Mouse (Mus musculus) inflammation-experienced regulatory T-cells (primary cell): Measurements from ENCODE around the gene Thop1. TPM values are rescaled to one million over a fixed set of nuclear protein-coding genes. Genes with fewer than 3 reads are reported as not detected.

Experiments used
- polyA plus RNA-seq, 2 experiments: library from polyadenylated mRNA; unstranded; fragments of 100-300 nt; shearing (Covaris generic); gene quantifications; one replicate each; pipeline ENCODE4 v1.2.1; 2017

The Thop1 gene
- polyA plus RNA-seq = 1 to 10 TPM; 8.4 to 9.8 TPM

GRCm38 (mm10) chr10:81069836-81070235 lies at the start of gene Thop1:
Gene Thop1 (plus strand): TSS chr10:81070035.

DNA sequence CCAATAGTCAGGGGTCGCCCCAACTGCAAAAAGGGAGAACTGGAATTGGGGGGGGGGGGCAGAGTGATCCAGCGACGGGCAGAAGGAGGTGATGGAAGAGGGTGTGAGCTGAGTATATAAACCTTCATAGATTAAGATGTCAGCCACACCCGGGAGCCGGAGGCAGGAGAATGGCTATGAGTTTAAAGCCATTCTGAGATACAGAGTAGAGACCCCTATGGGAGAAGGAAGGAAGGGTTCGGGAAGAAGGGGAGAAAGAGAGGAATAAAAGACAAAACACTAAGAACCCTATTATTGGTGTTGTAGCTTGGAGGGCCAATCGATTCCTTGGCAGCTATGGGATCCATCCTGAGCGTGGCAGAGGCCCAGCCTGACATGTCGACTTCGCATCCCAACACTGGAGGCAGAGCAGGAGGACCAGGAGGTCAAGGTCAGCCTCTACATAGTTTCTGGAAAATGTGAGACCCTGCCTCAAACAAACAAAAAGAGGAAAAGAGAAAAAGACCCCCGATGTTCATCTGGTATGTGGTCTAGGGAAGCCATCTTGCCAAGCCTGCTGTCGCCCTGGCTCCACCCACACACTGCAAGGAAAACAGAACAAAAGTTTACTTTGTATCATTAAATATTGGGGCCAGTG lies 44.1 kb upstream of the Thop1 start, which contains the start of gene Diras1:
Diras1 (minus strand) TSS at position 24 of the 637 bp plus-strand sequence.

GRCm38 (mm10) chr10:81036988-81037580 lies 32.8 kb upstream of the Thop1 start, which contains the start of gene Slc39a3:
Gene Slc39a3 (minus strand): TSS chr10:81037426.

GRCm38 (mm10) chr10:81059603-81060543 lies 10.0 kb upstream of the Thop1 start, which contains the start of gene Sgta:
Gene Sgta (minus strand): TSS chr10:81060181.

DNA sequence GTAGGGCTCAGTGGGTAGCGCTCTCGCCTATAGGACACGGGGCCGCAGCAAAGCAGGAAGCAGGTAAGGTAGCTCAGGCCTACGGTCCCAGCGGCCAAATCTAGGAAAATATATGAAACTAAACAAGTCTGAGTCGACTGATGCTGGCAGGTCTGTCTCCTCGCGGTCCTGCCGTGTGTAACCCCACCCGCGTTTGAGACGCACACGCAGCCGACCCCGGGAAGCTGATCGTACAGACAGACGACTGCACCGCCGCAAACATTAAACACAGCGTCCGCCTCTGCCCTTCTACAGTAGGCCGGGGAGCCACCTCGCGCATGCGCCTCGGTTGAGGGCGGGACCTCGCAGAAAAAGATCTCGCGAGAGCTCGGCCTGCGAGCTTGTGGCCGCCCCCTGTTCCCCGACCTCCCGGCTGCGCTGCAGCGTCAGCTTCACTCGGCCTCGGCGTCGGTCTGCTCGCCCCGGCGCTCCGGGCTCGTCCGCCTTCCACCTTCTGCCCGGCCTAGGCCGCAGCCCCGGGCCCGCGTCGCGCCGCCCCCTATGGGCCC lies 35.8 kb downstream of the Thop1 start, which contains the start of gene Map2k2:
Map2k2 (plus strand) TSS at position 351 of the 548 bp plus-strand sequence.

Other genes with a start within 250 kb of the Thop1 start
- gene Oaz1, start 243.4 kb upstream of the Thop1 start, polyA plus RNA-seq = 1,000 to 10,000 TPM; 1,795 to 1,959 TPM
- gene Lingo3, start 226.0 kb upstream of the Thop1 start, polyA plus RNA-seq = under 1 TPM; 0.14 to 0.66 TPM
- gene Lsm7, start 214.8 kb upstream of the Thop1 start, polyA plus RNA-seq = 100 to 1,000 TPM; 146 to 150 TPM
- 10 to 100 TPM; 30.1 to 44.5 TPM for gene Sppl2b, start 214.8 kb upstream of the Thop1 start, polyA plus RNA-seq
- gene Tmprss9, start 198.2 kb upstream of the Thop1 start, polyA plus RNA-seq = under 1 TPM; 0.07 to 0.61 TPM
- 100 to 1,000 TPM; 183 to 221 TPM for gene Timm13, start 169.1 kb upstream of the Thop1 start, polyA plus RNA-seq
- 10 to 100 TPM; 17.1 to 18.9 TPM for gene Lmnb2, start 151.8 kb upstream of the Thop1 start, polyA plus RNA-seq
- 10 to 100 TPM; 36.4 to 91.4 TPM for gene Gadd45b, start 140.0 kb upstream of the Thop1 start, polyA plus RNA-seq
- gene Gng7, start 55.1 kb upstream of the Thop1 start, polyA plus RNA-seq = under 1 TPM in 1 of 2 experiments, not detected in 1; 0.66 TPM
- 1 to 10 TPM in 1 of 2 experiments, under 1 TPM in 1; 0.36 to 2.3 TPM for gene Diras1, start 44.4 kb upstream of the Thop1 start, polyA plus RNA-seq
- 10 to 100 TPM; 13.2 to 17.6 TPM for gene Slc39a3, start 32.6 kb upstream of the Thop1 start, polyA plus RNA-seq
- gene Sgta, start 9.9 kb upstream of the Thop1 start, polyA plus RNA-seq = 100 to 1,000 TPM; 101 to 111 TPM
- gene Creb3l3, start 28.8 kb downstream of the Thop1 start, polyA plus RNA-seq = 1 to 10 TPM in 1 of 2 experiments, not detected in 1; 3.7 TPM
- 100 to 1,000 TPM; 173 to 181 TPM for gene Map2k2, start 35.9 kb downstream of the Thop1 start, polyA plus RNA-seq
- 10 to 100 TPM; 80.7 to 89.3 TPM for gene Zbtb7a, start 65.2 kb downstream of the Thop1 start, polyA plus RNA-seq
- 10 to 100 TPM; 47.9 to 52.2 TPM for gene Pias4, start 97.9 kb downstream of the Thop1 start, polyA plus RNA-seq
- 100 to 1,000 TPM; 560 to 709 TPM for gene Eef2, start 106.6 kb downstream of the Thop1 start, polyA plus RNA-seq
- 100 to 1,000 TPM in 1 of 2 experiments, 10 to 100 TPM in 1; 79.0 to 108 TPM for gene Dapk3, start 113.0 kb downstream of the Thop1 start, polyA plus RNA-seq
- under 1 TPM in 1 of 2 experiments, not detected in 1; 0.19 TPM for gene 4930442H23Rik, start 113.8 kb downstream of the Thop1 start, polyA plus RNA-seq
- gene Nmrk2, start 132.0 kb downstream of the Thop1 start, polyA plus RNA-seq = 1 to 10 TPM in 1 of 2 experiments, under 1 TPM in 1; 0.34 to 3.1 TPM
- gene Atcay, start 160.8 kb downstream of the Thop1 start, polyA plus RNA-seq = 1 to 10 TPM; 1.6 to 5.6 TPM
- 1 to 10 TPM; 7.6 TPM for gene Zfr2, start 163.1 kb downstream of the Thop1 start, polyA plus RNA-seq
- gene Matk, start 182.9 kb downstream of the Thop1 start, polyA plus RNA-seq = 100 to 1,000 TPM in 1 of 2 experiments, 10 to 100 TPM in 1; 57.1 to 143 TPM
- 10 to 100 TPM; 81.0 to 96.1 TPM for gene Mrpl54, start 196.9 kb downstream of the Thop1 start, polyA plus RNA-seq
- 10 to 100 TPM; 42.7 to 44.7 TPM for gene Apba3, start 196.9 kb downstream of the Thop1 start, polyA plus RNA-seq
- gene Tjp3, start 221.5 kb downstream of the Thop1 start, polyA plus RNA-seq = 10 to 100 TPM; 19.3 to 24.9 TPM
- gene Pip5k1c, start 222.9 kb downstream of the Thop1 start, polyA plus RNA-seq = 10 to 100 TPM; 83.6 to 95.1 TPM